Mouse (Mus musculus) thymus, adult 2 months (tissue): Measurements from ENCODE around the gene Ech1.

ENCODE experiments used
- CTCF ChIP-seq: fragments of 200-500 bp; IDR thresholded peaks from 2 replicates; pipeline ENCODE4 v1.5.1; 2012; ENCODE audit warnings: mild to moderate bottlenecking, control low read depth, low read length, moderate library complexity, borderline replicate concordance; ENCODE audit not compliant: control insufficient read depth, poor library complexity, insufficient read depth; ENCODE audit errors: extremely low read depth
- POLR2A ChIP-seq: fragments of 200-500 bp; IDR thresholded peaks from 2 replicates; pipeline ENCODE4 v1.6.1; 2012; ENCODE audit warnings: mild to moderate bottlenecking, low read length, control low read depth, moderate library complexity; ENCODE audit not compliant: control insufficient read depth, poor library complexity, insufficient read depth; ENCODE audit errors: extremely low read depth

DNA sequence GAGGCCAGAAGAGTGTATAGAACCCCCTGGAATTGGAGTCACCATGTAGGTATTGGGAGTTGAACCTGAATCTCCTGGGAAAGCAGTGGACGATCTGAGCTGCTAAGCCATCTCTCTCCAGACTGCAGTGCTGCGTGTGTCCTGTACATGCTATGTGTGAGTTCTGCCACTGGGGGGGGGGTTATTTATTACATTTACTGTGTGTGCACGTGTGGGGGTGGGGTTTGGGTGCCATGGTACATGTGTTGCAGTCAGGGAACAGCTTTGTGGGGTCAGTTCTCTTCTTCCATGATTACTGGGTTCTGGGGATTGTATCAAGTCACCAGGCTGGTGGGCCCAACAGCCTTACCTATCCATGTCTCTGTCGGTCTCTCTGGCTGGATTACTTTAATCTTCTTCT is 18.1 kb upstream of the Ech1 start:
- TF ChIP-seq CTCF (no peak), POLR2A (no peak)
